Mouse (Mus musculus) left cerebral cortex, adult 11 months (tissue): ENCODE measurements around the gene Pfkfb1.

Source experiments
- DNase-seq: peaks from one replicate; pipeline ENCODE4 v3.0.0; 2022; ENCODE audit warnings: low spot score

Gene Pfkfb1

DNA sequence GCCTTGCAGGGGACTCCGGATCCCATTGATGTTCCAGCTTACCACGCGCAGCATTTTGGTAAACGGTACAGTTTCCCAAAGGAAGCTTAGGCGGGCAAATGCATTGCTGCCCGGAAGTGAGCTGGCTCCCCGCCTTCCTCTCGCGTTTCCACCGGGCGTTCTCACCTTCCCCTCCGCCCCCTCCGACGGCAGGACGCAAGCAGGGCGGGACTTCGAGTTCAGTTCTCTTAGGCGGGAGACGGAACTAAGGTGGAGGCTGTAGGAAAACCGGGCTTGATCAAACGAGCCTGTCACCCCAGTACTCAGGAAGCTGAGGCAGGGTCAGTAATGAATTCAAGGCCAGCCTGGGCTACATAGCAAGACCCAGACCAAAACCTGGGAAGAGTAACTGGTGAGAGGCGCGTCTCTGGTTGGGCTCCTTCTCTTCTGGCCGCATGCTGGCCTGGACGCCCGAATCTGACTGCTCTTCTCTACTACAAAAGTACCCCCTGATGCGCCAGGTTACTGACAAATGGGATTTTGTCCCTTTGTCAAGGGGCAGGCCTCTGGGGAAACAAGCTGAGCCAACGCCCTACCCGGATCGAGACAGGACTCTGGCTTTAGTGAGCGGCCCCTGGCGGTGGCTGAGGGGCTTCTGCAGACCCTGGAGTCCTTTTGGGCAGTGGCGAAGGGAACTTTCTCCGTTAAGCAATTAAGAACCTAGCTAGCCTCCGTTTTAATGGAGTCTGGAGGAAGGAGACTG, at the start of gene Pfkfb1:
Gene Pfkfb1 (plus strand): TSS at position 207 of the 742 bp plus-strand sequence.
- peak; percentile 26 for DNase-seq

DNA sequence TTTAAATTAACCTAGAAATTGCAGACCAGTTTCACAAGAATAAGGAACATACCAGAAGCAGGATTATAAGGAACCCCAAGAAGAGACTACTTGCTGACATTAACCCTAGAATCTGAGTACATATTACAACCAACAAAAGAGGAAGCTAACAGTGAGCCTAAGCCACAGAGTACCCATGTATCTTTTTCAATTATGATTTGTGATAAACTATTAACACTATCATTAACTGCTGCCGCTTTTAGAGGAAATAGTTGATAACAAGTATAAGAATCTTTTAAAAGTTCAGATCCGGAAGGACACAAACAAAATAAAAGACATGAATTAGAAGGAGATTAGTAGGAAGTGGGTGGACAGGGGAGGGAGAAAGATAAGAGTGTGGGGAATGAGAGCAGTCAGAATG, 47.9 kb upstream of the Pfkfb1 start:
- no peak for DNase-seq

DNA sequence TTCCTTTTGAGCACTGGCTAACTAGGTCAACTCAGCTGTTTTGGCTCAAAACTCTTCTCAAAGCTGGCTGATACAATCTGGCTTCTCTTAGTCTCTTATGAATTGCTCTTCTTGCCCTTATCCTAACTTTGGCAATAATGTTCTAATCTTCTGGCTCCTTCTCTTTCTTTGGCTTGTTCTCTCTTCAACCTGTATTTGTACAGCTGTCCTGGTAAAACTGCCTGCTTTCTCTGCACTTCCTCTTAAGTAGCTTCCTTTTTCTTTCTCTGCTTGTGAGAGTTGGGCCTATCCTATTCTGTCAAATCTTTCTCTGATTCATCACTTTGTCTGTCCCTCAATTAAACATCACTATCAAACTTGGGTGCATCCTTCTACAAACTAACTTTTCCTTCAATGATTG, 46.3 kb upstream of the Pfkfb1 start:
- no peak for DNase-seq

- DNase-seq: no peak
Observed at GRCm38 (mm10) chrX:150547239-150547638, 40.8 kb upstream of the Pfkfb1 start, which contains the start of gene Alas2. TSS of gene Alas2 (plus strand) at chrX:150547375.

GRCm38 (mm10) chrX:150549639-150550038, 38.4 kb upstream of the Pfkfb1 start:
- no peak for DNase-seq

DNA sequence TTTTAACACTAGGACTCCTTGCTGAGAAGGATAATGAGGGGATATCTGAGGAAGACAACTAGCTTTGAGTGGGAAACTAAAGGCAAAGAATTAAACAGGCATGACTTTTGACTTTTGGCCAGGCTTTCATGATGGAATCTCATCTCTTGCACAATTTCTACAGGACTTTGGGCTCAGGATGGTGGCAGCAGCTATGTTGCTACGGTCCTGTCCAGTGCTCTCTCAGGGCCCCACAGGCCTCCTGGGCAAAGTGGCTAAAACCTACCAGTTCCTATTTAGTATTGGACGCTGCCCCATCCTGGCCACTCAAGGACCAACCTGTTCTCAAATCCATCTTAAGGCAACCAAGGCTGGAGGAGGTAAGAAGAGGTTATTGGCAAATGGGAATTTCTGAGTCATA, 36.0 kb upstream of the Pfkfb1 start:
- DNase-seq: no peak

- DNase-seq: no peak
Observed at GRCm38 (mm10) chrX:150554032-150554431, 34.0 kb upstream of the Pfkfb1 start.

GRCm38 (mm10) chrX:150564644-150565357, 23.2 kb upstream of the Pfkfb1 start:
- no peak for DNase-seq

GRCm38 (mm10) chrX:150581921-150582320, 6.1 kb upstream of the Pfkfb1 start:
- no peak for DNase-seq

GRCm38 (mm10) chrX:150585116-150585515, 2.9 kb upstream of the Pfkfb1 start:
- no peak for DNase-seq

GRCm38 (mm10) chrX:150589696-150590095, 1.7 kb downstream of the Pfkfb1 start, which contains the start of gene Apex2:
TSS of gene Apex2 (minus strand) at chrX:150589868.
- no peak for DNase-seq

GRCm38 (mm10) chrX:150593266-150594035, 5.4 kb downstream of the Pfkfb1 start:
- no peak for DNase-seq

DNA sequence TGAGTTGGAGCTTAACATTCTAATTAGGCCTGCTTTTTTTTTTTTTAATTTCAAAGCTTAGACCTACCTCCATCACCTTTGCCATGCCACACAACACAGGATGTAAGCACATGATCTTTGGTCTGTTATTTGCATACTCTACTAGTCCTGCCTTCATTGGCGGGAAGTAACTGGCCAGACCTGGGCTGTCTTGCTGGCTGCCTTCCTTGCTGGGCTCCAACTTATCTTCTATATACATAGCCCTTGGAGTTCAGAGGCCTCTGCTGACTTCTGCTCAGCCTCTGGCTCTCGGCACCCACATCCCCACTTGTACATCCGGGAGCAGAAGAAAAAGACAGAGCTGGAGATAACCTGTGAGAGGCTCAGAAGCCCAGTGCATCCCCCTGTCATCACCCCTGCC, 6.1 kb downstream of the Pfkfb1 start:
- DNase-seq: no peak

DNA sequence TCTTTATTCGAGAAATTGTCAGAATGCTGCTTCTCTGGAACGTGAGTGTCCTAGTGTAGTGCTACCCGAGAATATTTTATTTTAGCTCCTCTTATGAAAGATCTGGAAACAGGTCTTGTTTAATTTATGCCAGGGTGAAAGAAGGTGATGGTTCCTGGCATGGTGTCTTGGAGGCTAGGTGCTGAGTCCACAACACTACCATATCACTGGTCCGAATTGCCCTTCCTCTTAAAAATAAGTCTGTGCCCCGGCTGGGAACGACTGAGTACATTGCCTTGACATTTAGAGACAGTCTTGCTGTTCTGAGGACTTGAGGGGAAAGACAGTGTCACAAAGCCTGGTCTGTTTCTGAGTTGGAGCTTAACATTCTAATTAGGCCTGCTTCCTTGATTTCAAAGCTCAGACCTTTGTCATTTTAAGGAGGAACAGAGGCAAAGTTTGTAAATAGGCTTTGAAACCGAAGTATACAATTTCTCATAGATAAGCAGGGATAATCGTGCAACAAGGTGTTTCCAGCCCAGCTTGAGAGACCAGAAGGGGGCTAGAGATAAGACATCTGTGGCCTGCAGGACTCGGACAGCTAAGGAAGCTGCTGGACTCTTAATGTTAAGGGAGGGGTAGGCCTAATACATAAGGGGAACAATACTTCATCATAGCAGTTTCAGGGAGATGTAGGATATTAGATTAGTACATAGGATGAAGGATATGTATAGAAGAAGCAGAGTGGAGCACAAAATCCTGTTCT, 7.2 kb downstream of the Pfkfb1 start:
- no peak for DNase-seq

- no peak for DNase-seq
Observed at GRCm38 (mm10) chrX:150598882-150599281, 10.9 kb downstream of the Pfkfb1 start.

GRCm38 (mm10) chrX:150636421-150636820, 48.4 kb downstream of the Pfkfb1 start:
- no peak for DNase-seq

DNA sequence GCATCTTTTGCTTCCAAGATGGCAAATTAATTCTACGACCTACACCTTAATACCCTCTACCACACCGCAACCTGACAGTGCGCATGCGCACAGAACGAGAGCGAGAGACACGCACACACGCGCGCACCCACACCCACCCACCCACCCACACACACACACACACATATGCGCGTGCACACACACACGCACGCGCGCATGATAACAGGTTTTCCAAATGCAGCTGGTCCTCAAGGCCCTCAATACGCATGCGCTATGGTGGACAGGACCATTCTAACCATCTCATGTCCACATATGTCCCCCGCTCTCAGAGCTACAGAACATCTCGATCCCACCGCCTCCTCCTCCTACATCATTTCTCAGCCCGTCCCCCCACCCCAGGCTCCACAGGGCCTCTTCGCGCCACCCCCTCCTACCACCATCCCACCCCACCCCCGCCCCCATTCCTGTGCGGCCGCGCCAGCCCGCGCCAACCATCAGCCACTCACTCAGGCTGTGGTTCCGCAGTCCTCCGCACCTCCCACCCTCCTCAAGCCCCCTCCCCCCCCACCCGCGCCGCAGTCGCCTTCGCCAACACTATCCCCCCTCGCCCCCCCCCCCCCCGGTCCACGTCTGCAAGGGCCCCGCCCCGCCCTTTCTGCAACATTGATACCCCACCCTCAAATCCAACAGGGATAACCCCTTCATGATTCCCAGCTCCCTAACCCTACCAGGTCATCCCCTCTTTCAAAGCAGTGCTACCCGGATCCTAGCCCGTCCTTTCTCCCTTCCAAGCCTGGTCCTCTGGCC, 68.3 kb downstream of the Pfkfb1 start:
- peak; percentile 55 for DNase-seq

- no peak for DNase-seq
Observed at GRCm38 (mm10) chrX:150656908-150657796, 69.1 kb downstream of the Pfkfb1 start, which contains the start of gene Tro. TSS of gene Tro (minus strand) at chrX:150657583.

GRCm38 (mm10) chrX:150657797-150658118, 69.7 kb downstream of the Pfkfb1 start:
- no peak for DNase-seq

GRCm38 (mm10) chrX:150662809-150663208, 74.8 kb downstream of the Pfkfb1 start:
- DNase-seq: no peak
